Mouse (Mus musculus) liver, embryonic 16.5 days (tissue): Measurements from ENCODE around the gene Mmp13. TPM values are rescaled to one million over a fixed set of nuclear protein-coding genes. Genes with fewer than 3 reads are reported as not detected.
"Not testable (repeated sequence)": the region's sequence is repeated elsewhere in the genome, so short reads cannot be mapped to it uniquely, and the experiment has no call there.

ENCODE experiments used
- ATAC-seq: fragments of 200-750 bp; cut with Nextera tagmentation; 2 replicates; pipeline ENCODE4 v1.8.0; 2017; ENCODE audit warnings: low read depth, mild to moderate bottlenecking, moderate number of reproducible peaks, moderate library complexity
- H3K27ac ChIP-seq: fragments of 300-500 bp; sonication (generic); 2 replicates; pipeline ENCODE4 v1.5.1; 2014; ENCODE audit warnings: mild to moderate bottlenecking, low read length
- H3K27me3 ChIP-seq: fragments of 300-500 bp; sonication (generic); 2 replicates; pipeline ENCODE4 v1.6.1; 2014; ENCODE audit warnings: low read depth, low read length, mixed read lengths; ENCODE audit not compliant: control insufficient read depth, insufficient read depth
- H3K36me3 ChIP-seq: fragments of 300-500 bp; sonication (generic); 2 replicates; pipeline ENCODE4 v1.6.1; 2014; ENCODE audit warnings: mild to moderate bottlenecking; ENCODE audit not compliant: control insufficient read depth, insufficient read depth
- H3K4me1 ChIP-seq: fragments of 300-500 bp; sonication (generic); 2 replicates; pipeline ENCODE4 v1.6.1; 2014; ENCODE audit warnings: low read depth, low read length, mixed read lengths; ENCODE audit not compliant: control insufficient read depth
- H3K4me2 ChIP-seq: fragments of 300-500 bp; sonication (generic); 2 replicates; pipeline ENCODE4 v1.6.1; 2014; ENCODE audit warnings: low read depth, low read length, mixed read lengths
- H3K4me3 ChIP-seq: fragments of 300-500 bp; sonication (generic); 2 replicates; pipeline ENCODE4 v1.5.1; 2014; ENCODE audit warnings: low read depth, mild to moderate bottlenecking, low read length
- H3K9ac ChIP-seq: fragments of 300-500 bp; sonication (generic); 2 replicates; pipeline ENCODE4 v1.6.1; 2014; ENCODE audit warnings: low read depth, low read length
- H3K9me3 ChIP-seq: fragments of 300-500 bp; sonication (generic); replicated peaks from 2 replicates; pipeline ENCODE4 v1.6.1; 2016; ENCODE audit warnings: low read length; ENCODE audit not compliant: control insufficient read depth
- WGBS: fragments of 180-500 bp; shearing (Covaris S2); extraction: QIAGEN DNeasy Blood & Tissue Kit; methylation state at CpG from one replicate; pipeline ENCODE4 v1.1.7; 2014; ENCODE audit not compliant: insufficient replicate concordance; 5-methylcytosine and 5-hydroxymethylcytosine counted together
- polyA plus RNA-seq: library from polyadenylated mRNA; unstranded; fragments of >200 nt; fragmentation: Nextera tagmentation; extraction: Ambion mirVana; gene quantifications from 2 replicates; pipeline ENCODE4 v1.2.1, GENCODE M21; 2015

The Mmp13 gene
- 0.09 and 0.14 TPM in 2 replicates for polyA plus RNA-seq

GRCm38 (mm10) chr9:7272214-7272613 is at the start of gene Mmp13:
Mmp13 (plus strand) TSS chr9:7272514.
- Histone ChIP-seq H3K9ac (no peak within 1 kb of the TSS), H3K4me3 (no peak within 1 kb of the TSS)
- 43% methylated on average over 1 of the region's 1 CpGs for WGBS

GRCm38 (mm10) chr9:7238619-7239018 is 33.7 kb upstream of the Mmp13 start:
- H3K27me3 ChIP-seq = no peaks in the 10 kb centered on the region
- H3K9me3 ChIP-seq = no peaks in the 10 kb centered on the region
- no peak overlapping the region for H3K9ac ChIP-seq
- no peak for ATAC-seq
- no peaks in the 10 kb centered on the region for H3K36me3 ChIP-seq
- no peak overlapping the region for H3K27ac ChIP-seq
- WGBS = 81% methylated on average over 1 of the region's 1 CpGs
- no peak overlapping the region for H3K4me3 ChIP-seq
- H3K4me2 ChIP-seq = no peak overlapping the region
- no peaks in the 10 kb centered on the region for H3K4me1 ChIP-seq

More at GRCm38 (mm10) chr9:7272214-7272613, at the start of gene Mmp13:
- H3K36me3 ChIP-seq = no peaks in the 10 kb centered on the region
- no peaks in the 10 kb centered on the region for H3K27me3 ChIP-seq
- H3K4me2 ChIP-seq = no peak within 1 kb of the TSS
- ATAC-seq = no peak
- no peaks in the 10 kb centered on the region for H3K9me3 ChIP-seq
- H3K27ac ChIP-seq = no peak within 1 kb of the TSS
- H3K4me1 ChIP-seq = no peaks in the 10 kb centered on the region

- Histone ChIP-seq H3K4me3 (no peak overlapping the region), H3K4me1 (no peaks in the 10 kb centered on the region), H3K4me2 (no peak overlapping the region), H3K9ac (no peak overlapping the region), H3K9me3 (no peaks in the 10 kb centered on the region), H3K27me3 (no peaks in the 10 kb centered on the region), H3K27ac (no peak overlapping the region), H3K36me3 (no peaks in the 10 kb centered on the region)
- 55% methylated on average over 2 of the region's 2 CpGs for WGBS
- no peak for ATAC-seq
Measured at GRCm38 (mm10) chr9:7239967-7240366, 32.3 kb upstream of the Mmp13 start.

GRCm38 (mm10) chr9:7252797-7253654 is 19.3 kb upstream of the Mmp13 start:
- Histone ChIP-seq H3K4me1 (no peaks in the 10 kb centered on the region), H3K9ac (no peak overlapping the region), H3K27ac (no peak overlapping the region)

GRCm38 (mm10) chr9:7261667-7262066 is 10.6 kb upstream of the Mmp13 start:
- H3K36me3 ChIP-seq = no peaks in the 10 kb centered on the region
- no peak for ATAC-seq
- WGBS = 59% methylated on average over 1 of the region's 1 CpGs

More at GRCm38 (mm10) chr9:7252797-7253654, 19.3 kb upstream of the Mmp13 start:
- no peaks in the 10 kb centered on the region for H3K36me3 ChIP-seq
- H3K27me3 ChIP-seq = no peaks in the 10 kb centered on the region
- 32% methylated on average over 1 of the region's 1 CpGs for WGBS
- H3K4me3 ChIP-seq = no peak overlapping the region
- H3K9me3 ChIP-seq = no peaks in the 10 kb centered on the region
- ATAC-seq = no peak
- H3K4me2 ChIP-seq = no peak overlapping the region

GRCm38 (mm10) chr9:7270071-7270470 is 2.2 kb upstream of the Mmp13 start:
- Histone ChIP-seq H3K9ac (no peak overlapping the region), H3K27ac (no peak overlapping the region), H3K4me2 (no peak overlapping the region), H3K4me1 (no peaks in the 10 kb centered on the region), H3K36me3 (no peaks in the 10 kb centered on the region), H3K27me3 (no peaks in the 10 kb centered on the region), H3K4me3 (no peak overlapping the region), H3K9me3 (no peaks in the 10 kb centered on the region)
- ATAC-seq = no peak
- 22% methylated on average over 3 of the region's 3 CpGs for WGBS

More at GRCm38 (mm10) chr9:7261667-7262066, 10.6 kb upstream of the Mmp13 start:
- no peak overlapping the region for H3K4me3 ChIP-seq
- no peak overlapping the region for H3K27ac ChIP-seq
- no peaks in the 10 kb centered on the region for H3K4me1 ChIP-seq
- H3K4me2 ChIP-seq = no peak overlapping the region
- H3K9ac ChIP-seq = no peak overlapping the region
- no peaks in the 10 kb centered on the region for H3K27me3 ChIP-seq
- no peaks in the 10 kb centered on the region for H3K9me3 ChIP-seq

- Histone ChIP-seq H3K27me3 (no peaks in the 10 kb centered on the region), H3K36me3 (no peaks in the 10 kb centered on the region), H3K4me2 (no peak overlapping the region), H3K9ac (no peak overlapping the region), H3K4me3 (no peak overlapping the region), H3K9me3 (no peaks in the 10 kb centered on the region), H3K27ac (no peak overlapping the region), H3K4me1 (no peaks in the 10 kb centered on the region)
- WGBS = 64% methylated on average over 7 of the region's 7 CpGs
- ATAC-seq = no peak
Measured at GRCm38 (mm10) chr9:7282565-7283302, 10.4 kb downstream of the Mmp13 start.

GRCm38 (mm10) chr9:7283303-7283684 is 11.0 kb downstream of the Mmp13 start:
- not testable (repeated sequence) for H3K36me3 ChIP-seq, H3K27me3 ChIP-seq, H3K4me1 ChIP-seq, H3K4me2 ChIP-seq, H3K9ac ChIP-seq, H3K9me3 ChIP-seq, H3K4me3 ChIP-seq, H3K27ac ChIP-seq, ATAC-seq
- 78% methylated on average over 2 of the region's 2 CpGs for WGBS

GRCm38 (mm10) chr9:7289501-7289900 is 17.2 kb downstream of the Mmp13 start:
- H3K36me3 ChIP-seq = no peaks in the 10 kb centered on the region
- no peak overlapping the region for H3K9ac ChIP-seq
- no peak for ATAC-seq
- WGBS = 40% methylated on average over 2 of the region's 2 CpGs
- H3K4me3 ChIP-seq = no peak overlapping the region
- H3K4me2 ChIP-seq = no peak overlapping the region
- no peaks in the 10 kb centered on the region for H3K4me1 ChIP-seq
- no peaks in the 10 kb centered on the region for H3K9me3 ChIP-seq
- no peak overlapping the region for H3K27ac ChIP-seq
- H3K27me3 ChIP-seq = no peaks in the 10 kb centered on the region
